Mouse (Mus musculus): Measurements from ENCODE around the gene 2310039H08Rik.

GRCm38 (mm10) chr17:46816306-46816705 is 43.9 kb downstream of the 2310039H08Rik start:
- no peak for TF ChIP-seq CTCF (IDR thresholded peaks at IDR 0.05; ENCODE audit: control insufficient read depth, insufficient read depth, insufficient read length)
- TF ChIP-seq MAX (IDR thresholded peaks at IDR 0.05) = no peak
- TF ChIP-seq USF1 (IDR thresholded peaks at IDR 0.05; ENCODE audit: low read depth) = no peak
- no peak for TF ChIP-seq MYOD1 (IDR thresholded peaks at IDR 0.05; ENCODE audit: control insufficient read depth, insufficient read length, low read depth)
- no peak for TF ChIP-seq FOSL1 (IDR thresholded peaks at IDR 0.05; ENCODE audit: insufficient read depth, low read length, poor library complexity, severe bottlenecking)
